Mouse (Mus musculus): ENCODE data around the gene Ran. TPM values are rescaled to one million over a fixed set of nuclear protein-coding genes. Genes with fewer than 3 reads are reported as not detected.

Gene Ran
- polyA plus RNA-seq, 2 experiments: 221 to 461 TPM

GRCm38 (mm10) chr5:129006031-129006788 lies 13.7 kb upstream of the Ran start:
- WGBS (ENCODE audit: insufficient replicate concordance): 32% methylated on average over 18 of the region's 18 CpGs
- Histone ChIP-seq H3K36me3 (replicated peaks; ENCODE audit: control insufficient read depth, insufficient read depth, low read depth) (peaks cover 22% of the 10 kb centered on the region), H3K4me3 (ENCODE audit: insufficient read depth in 1 of 2, low read depth in 2 of 2, low read length in 2 of 2) (peak overlapping the region; percentile 82 to 100), H3K27me3 (ENCODE audit: control insufficient read depth, insufficient read depth, low read length) (no peaks in the 10 kb centered on the region), H3K9me3 (ENCODE audit: control insufficient read depth, low read length) (no peaks in the 10 kb centered on the region), H3K9ac (replicated peaks) (peak overlapping the region; percentile 97), H3K4me2 (ENCODE audit: low read depth) (peak overlapping the region; percentile 94), H3K27ac (peak overlapping the region; percentile 92), H3K4me1 (replicated peaks; ENCODE audit: control insufficient read depth in 2 of 2, insufficient read depth in 2 of 2, low read length in 1 of 2) (peaks cover 51 to 58% of the 10 kb centered on the region in 2 experiments)
- ATAC-seq (ENCODE audit: insufficient read depth) (peak; percentile 21; the same call in 1 of the 2 replicates), DNase-seq (ENCODE audit: low read depth in 3 of 3, low spot score in 3 of 3) (no peak)
- TF ChIP-seq CTCF (IDR thresholded peaks at IDR 0.05; ENCODE audit: low read depth) (peak; percentile 78), EP300 (IDR thresholded peaks at IDR 0.05; ENCODE audit: low read depth) (no peak)

DNA sequence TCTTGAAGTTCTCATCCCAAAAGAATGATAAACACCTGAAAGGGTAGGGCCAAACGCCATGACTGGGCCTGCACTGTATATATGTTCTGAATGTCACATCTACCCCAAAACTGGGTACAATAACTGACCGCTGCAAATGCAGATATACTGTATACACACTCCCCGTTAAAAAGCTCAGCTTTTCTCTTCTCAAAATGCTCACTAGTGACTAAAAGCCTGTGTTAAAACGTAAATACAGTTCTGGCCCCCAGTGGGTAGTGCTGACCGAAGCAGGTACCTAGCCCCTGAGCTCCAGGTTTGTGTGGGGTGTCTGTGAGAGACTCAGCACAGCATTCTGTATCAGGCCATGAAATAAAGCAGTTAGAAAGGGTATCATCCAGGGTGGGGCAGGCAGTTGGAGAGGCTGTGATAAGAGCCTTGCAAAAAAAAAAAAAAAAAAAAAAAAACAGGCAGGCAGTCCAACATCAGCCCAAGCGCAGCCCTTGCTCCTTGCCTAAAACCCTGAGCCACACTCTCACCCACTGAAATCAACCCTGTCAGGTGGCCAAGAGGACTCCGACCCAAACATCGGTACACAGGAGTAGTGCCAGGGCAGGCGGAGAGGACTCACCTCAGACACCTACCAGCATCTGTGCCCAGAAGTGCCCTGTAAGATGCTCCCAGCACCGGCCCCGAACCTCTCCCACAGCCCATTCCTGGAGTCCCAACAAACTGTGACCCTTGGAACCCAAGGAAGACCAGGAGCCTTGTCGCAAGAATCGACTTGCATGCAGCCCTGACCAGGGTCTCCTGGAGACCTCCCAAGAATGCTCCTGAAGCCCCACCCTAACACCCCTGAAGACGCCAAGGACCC lies 12.5 kb upstream of the Ran start:
- peak; percentile 65 to 70 (median 67) for DNase-seq (ENCODE audit: low read depth in 3 of 3, low spot score in 3 of 3)
- peak; percentile 71 for ATAC-seq (ENCODE audit: insufficient read depth)
- Histone ChIP-seq H3K4me2 (ENCODE audit: low read depth) (peak overlapping the region; percentile 94), H3K36me3 (replicated peaks; ENCODE audit: control insufficient read depth, insufficient read depth, low read depth) (peaks cover 22% of the 10 kb centered on the region), H3K27ac (peak overlapping the region; percentile 92), H3K27me3 (ENCODE audit: control insufficient read depth, insufficient read depth, low read length) (no peaks in the 10 kb centered on the region), H3K9ac (replicated peaks) (peak overlapping the region; percentile 97), H3K4me3 (ENCODE audit: insufficient read depth in 1 of 2, low read depth in 2 of 2, low read length in 2 of 2) (peak overlapping the region; percentile 82 to 100), H3K4me1 (replicated peaks; ENCODE audit: control insufficient read depth in 2 of 2, insufficient read depth in 2 of 2, low read length in 1 of 2) (peaks cover 40 to 47% of the 10 kb centered on the region in 2 experiments), H3K9me3 (ENCODE audit: control insufficient read depth, low read length) (no peaks in the 10 kb centered on the region)
- 12% methylated on average over 14 of the region's 14 CpGs for WGBS (ENCODE audit: insufficient replicate concordance)
- no peak for TF ChIP-seq CTCF (IDR thresholded peaks at IDR 0.05; ENCODE audit: low read depth)
- TF ChIP-seq EP300 (IDR thresholded peaks at IDR 0.05; ENCODE audit: low read depth): peak; percentile 79

DNA sequence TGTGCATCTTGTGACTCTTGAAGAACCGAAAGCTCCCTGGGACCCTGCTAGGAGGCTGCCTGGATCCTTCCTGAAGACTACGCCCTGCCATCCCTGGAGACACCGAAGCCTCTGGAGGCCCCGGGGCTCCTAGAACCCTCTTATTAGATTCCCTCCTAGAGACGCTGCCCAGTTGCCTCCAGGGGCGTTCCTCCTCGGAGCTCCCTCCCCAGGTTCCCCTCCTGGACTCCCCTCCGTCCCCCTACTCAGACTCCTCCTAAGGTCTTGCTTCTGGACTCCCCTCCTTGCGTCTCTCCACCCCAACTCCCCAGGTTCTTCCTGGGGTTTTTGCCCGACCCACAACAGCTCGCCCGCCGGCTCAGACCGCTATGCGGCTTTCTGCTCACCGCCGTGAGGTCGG lies 11.9 kb upstream of the Ran start:
- DNase-seq (ENCODE audit: low read depth in 3 of 3, low spot score in 3 of 3): no peak
- Histone ChIP-seq H3K9me3 (ENCODE audit: control insufficient read depth, low read length) (no peaks in the 10 kb centered on the region), H3K36me3 (replicated peaks; ENCODE audit: control insufficient read depth, insufficient read depth, low read depth) (peaks cover 22% of the 10 kb centered on the region), H3K9ac (replicated peaks) (peak overlapping the region; percentile 97), H3K4me2 (ENCODE audit: low read depth) (peak overlapping the region; percentile 94), H3K27ac (peak overlapping the region; percentile 92), H3K27me3 (ENCODE audit: control insufficient read depth, insufficient read depth, low read length) (no peaks in the 10 kb centered on the region), H3K4me1 (replicated peaks; ENCODE audit: control insufficient read depth in 2 of 2, insufficient read depth in 2 of 2, low read length in 1 of 2) (peaks cover 34 to 45% of the 10 kb centered on the region in 2 experiments), H3K4me3 (ENCODE audit: insufficient read depth in 1 of 2, low read depth in 2 of 2, low read length in 2 of 2) (peak overlapping the region; percentile 82 to 100)
- peak; percentile 50 for ATAC-seq (ENCODE audit: insufficient read depth)
- WGBS (ENCODE audit: insufficient replicate concordance): 0% methylated on average over 18 of the region's 18 CpGs
- TF ChIP-seq EP300 (IDR thresholded peaks at IDR 0.05; ENCODE audit: low read depth) (no peak), CTCF (IDR thresholded peaks at IDR 0.05; ENCODE audit: low read depth) (no peak)

GRCm38 (mm10) chr5:129008412-129008826 lies 11.4 kb upstream of the Ran start, which contains the start of gene Stx2:
Gene Stx2 (minus strand): TSS chr5:129008574.
- Histone ChIP-seq H3K4me3 (ENCODE audit: insufficient read depth in 1 of 2, low read depth in 2 of 2, low read length in 2 of 2) (peak within 1 kb of the TSS; percentile 82 to 100), H3K36me3 (replicated peaks; ENCODE audit: control insufficient read depth, insufficient read depth, low read depth) (peaks cover 22% of the 10 kb centered on the region), H3K27ac (peak within 1 kb of the TSS; percentile 92), H3K9me3 (ENCODE audit: control insufficient read depth, low read length) (no peaks in the 10 kb centered on the region), H3K27me3 (ENCODE audit: control insufficient read depth, insufficient read depth, low read length) (no peaks in the 10 kb centered on the region), H3K4me1 (replicated peaks; ENCODE audit: control insufficient read depth in 2 of 2, insufficient read depth in 2 of 2, low read length in 1 of 2) (peaks cover 34 to 41% of the 10 kb centered on the region in 2 experiments), H3K4me2 (ENCODE audit: low read depth) (peak within 1 kb of the TSS; percentile 94), H3K9ac (replicated peaks) (peak within 1 kb of the TSS; percentile 97)
- DNase-seq (ENCODE audit: low read depth in 3 of 3, low spot score in 3 of 3) (peak; percentile 86 to 88 (median 86)), ATAC-seq (ENCODE audit: insufficient read depth) (peak; percentile 83)
- under 1% methylated on average over 39 of the region's 39 CpGs for WGBS (ENCODE audit: insufficient replicate concordance)
- TF ChIP-seq CTCF (IDR thresholded peaks at IDR 0.05; ENCODE audit: low read depth) (no peak), EP300 (IDR thresholded peaks at IDR 0.05; ENCODE audit: low read depth) (no peak)

Measured in liver, embryonic 14.5 days (tissue).